Mouse (Mus musculus): ENCODE results near the gene Apol7c.
"Not testable (repeated sequence)": the region's sequence is repeated elsewhere in the genome, so short reads cannot be mapped to it uniquely, and the experiment has no call there.

- not testable (repeated sequence) for TF ChIP-seq POLR2A, CTCF (IDR thresholded peaks at IDR 0.05; ENCODE audit: insufficient read depth, low read depth, low read length)
These were observed 12.5 kb downstream of the Apol7c start for GRCm38 (mm10) chr15:77520596-77520995.
